Mouse (Mus musculus) cerebellum, adult 9-11 months (tissue): Measurements from ENCODE around the gene Npy4r.

Experiments
- DNase-seq: peaks from one replicate; pipeline ENCODE4 v3.0.0; 2022

Npy4r gene

DNA sequence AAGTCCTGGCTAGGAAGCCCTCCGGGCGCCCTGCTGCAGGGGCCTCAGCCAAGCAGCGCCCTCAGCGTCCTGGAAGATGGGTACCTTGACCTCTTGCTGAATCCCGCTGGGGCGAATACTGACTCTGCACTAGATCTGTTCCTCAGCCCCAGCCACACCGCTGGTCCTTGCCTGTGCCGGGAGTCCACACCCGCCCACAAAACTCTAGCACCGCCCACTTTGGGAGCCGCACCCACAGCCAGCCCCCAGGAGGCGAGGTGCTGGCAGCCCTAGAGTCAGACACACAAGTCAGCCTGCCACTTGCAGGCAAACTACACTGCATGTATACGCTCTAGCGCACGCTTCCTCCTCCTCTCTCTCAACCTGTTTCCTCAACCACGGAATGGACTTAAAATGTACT lies at the start of gene Npy4r:
TSS of gene Npy4r (minus strand) at position 148 of the 400 bp plus-strand sequence.
- DNase-seq, result no peak

DNA sequence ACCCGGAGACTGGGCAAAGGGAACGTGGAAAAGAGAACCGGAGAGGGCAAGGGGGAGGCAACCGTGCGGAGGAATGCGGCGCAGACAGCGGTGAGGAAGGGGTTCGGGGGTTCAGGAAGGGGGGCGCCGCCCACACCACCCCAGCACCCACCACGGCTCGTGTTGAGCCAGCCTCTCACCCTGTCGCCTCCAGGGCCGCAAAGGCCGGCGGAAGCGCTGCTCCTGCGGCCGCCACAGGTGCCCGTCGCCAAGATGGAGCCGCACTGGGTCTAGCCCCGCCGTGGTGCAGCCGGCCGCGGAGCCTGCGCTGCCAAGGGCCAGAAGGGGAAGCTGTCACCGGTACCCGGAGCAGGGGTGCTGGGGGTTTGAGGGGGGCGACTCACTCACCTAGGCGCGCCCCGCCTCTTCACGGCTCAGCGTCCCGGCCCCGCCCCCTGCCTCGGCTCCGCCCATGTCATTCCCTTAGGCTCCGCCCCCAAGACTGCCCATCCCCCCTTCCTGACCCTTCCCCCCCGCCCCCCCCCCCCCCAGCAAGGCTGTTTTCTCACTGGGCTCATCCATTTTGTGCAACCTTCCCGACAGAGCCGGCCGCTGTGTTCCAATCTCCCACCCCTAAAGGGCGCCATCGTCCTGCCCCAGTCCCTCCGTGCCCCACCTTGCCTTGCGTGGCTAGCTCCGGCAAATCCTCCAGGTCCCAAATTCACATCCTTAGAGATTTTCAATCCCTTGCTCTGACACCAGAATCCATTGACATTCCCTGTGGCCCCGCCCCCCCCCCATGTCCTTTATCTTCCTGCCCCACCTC lies 49.1 kb upstream of the Npy4r start, which contains the start of gene Gprin2:
TSS of gene Gprin2 (minus strand) at position 423 of the 805 bp plus-strand sequence.
- DNase-seq, result peak; percentile 77

DNA sequence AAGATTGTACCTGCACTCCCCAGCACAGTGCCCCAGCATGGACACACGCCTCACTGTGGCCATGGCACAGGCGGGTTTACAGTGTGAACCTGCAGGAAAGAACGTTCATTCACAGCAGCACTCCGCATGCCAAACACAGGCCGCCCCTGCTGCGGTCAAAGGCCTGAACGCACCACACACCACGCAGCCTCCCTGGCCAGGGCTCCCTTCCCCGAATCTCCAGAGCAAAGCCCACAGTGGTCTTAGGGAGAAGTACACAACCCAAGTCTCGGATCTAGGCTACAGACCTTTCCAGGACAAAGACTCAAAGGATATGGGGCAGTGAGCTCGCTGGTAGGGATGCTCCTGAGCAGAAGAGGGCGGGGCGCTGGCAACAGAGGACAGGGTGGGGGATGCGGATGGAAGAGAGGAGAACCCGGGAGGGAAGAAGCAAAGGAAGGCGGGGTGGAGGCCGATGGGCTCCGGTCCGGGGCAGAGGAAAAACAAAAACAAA lies 48.5 kb upstream of the Npy4r start:
- DNase-seq, result peak; percentile 75

DNA sequence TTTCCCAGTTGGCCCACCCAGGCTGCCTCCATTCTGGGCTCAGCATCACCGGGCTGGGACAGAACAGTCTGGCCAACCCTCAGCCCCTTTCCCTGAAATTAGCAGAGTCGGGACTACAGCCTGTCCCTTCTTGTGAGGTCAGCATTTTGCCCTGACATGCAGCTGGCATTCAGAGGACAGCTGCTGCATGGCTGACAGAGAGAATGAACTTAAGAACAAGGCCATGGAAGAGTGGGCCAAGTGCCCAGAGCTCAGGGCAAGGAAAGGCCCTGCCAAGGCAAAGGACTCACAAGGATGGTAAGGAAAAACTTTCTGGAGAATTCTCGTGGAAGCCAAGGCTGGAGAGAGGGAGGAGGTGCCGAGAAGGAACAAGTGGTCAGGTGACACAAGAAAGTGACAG lies 44.4 kb upstream of the Npy4r start:
- no peak for DNase-seq

DNA sequence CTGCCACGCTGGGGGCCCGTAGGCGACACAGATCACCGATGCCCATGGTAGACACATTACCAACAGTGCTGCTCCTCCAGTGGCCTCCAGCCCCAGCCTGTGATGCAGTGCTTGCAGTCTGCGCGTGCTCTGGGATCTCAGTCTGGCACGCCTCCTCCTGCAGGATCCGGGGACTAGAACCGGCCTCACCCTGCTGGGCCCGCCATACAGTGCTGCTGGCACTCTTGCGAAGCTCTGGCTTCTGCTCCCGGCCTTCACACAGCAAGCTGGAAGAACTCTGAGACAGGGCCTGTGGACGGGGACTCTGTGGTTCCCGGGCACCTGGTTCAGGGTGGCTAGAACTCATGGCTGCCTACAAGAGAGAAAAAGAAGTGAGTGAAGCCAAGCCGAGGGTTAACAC lies 43.2 kb upstream of the Npy4r start:
- DNase-seq, result peak; percentile 49

DNA sequence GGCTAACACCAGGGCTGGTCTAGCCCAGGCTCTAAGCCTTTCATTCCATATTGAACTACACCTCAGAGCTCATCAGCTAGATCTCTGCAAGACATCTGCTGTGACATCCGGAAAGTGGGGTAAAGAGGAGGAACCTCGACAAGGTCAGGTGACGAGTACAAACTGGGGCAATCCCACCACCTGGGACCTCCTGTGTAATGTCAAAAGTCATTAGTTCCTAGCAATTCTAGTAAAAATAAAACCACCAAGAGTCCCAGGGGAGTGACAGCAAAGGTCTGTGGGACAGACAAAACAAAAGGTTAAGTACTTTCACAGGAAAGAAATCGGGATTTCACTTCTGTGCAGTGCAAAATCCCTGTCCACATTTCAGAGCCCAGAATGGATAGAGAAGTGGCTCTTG lies 41.6 kb upstream of the Npy4r start:
- DNase-seq, result no peak

DNA sequence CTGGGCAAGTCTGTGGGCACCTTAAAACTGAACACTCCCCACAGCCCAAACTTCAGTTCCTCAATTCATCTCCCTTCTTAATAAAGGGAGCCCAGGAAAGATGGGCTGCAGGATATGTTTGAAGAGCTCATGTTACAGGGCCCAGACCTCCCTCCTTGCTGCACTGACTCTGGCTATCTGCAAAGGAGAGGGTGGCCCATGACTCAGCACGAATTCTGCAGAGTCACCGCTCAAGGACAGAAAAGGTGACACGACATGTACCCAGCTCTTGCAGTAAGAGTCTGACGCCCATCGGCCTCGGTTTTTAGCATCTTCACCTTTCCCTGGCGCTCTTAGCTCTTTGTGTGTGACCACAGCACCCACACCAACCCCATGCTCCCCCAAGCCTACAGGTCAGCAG lies 38.1 kb upstream of the Npy4r start:
- no peak for DNase-seq

DNA sequence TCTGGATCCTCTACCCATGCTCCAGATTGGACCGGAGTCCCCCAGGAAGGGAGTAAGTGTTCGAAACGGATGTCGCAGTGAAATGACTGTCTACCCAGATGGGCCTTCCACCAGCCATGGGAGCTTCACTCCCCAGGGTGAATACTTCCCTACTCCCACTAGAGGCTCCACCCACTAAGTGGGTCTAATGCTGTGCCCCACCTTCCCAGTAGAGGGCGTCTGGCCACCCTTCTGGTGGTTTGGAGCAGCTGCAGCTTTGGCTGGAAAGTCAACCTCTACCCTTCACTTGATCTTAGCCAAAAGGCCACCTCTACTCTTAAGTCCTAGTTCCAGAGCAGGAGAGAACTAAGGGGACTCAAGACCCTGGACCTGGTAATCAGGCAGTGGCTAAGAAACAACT lies 36.3 kb upstream of the Npy4r start:
- peak; percentile 38 for DNase-seq

DNA sequence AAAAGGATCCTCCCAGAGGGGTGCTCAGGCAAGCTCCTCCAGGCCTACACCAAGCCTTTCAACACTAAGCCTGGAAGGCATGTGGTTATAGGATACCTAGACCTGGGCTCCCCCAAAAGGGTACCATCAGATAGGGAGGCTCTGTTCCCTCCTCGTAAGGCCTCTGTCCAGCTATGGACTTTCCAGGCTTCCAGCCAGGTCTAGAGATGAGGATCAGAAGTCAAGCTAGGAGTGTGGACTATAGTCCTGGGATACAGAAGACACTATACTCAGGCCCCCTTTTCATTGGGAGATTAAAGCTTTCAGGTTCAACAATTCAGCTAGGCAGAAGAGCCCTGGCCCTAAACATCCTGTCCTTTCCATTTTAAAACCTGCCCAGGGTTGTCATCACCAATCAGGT lies 30.8 kb upstream of the Npy4r start:
- DNase-seq, result no peak

DNA sequence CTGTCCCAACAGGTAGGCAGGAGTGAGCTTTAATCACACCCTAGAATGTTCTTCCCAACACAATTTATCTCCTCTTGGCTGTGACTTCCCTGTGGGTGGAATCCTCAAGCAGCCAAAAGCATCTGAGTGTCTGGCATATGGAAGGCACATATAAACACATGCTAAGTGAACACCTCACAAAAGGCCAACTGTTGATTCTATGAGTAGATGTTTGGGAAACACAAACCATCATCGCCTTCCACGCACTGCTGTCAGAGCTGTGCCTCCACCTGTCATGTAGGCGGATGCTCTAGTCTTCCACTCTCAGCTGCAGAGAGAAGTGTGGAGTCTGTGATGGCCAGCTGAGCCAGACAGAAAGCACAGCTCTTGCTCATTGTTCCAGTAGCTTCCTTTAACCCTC lies 27.1 kb upstream of the Npy4r start:
- DNase-seq, result no peak

DNA sequence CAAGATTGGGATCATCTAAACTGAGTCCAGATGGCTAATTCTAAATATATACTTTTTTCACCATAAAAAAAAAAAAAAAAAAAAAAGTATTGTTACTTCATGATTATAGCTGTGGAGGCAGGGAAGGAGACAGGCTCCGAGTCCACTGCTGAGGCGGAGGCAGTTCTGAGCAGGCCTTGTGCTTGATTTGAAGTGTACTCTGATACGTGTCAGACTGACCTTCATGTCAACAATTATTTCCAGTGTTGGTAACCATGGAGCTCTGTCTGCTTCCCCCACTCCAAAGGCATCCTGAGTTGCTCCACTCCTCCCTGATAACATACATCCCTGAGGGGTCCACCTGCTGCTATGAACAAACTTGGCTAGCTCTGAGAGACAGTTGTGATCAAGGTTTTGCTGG lies 18.8 kb upstream of the Npy4r start:
- DNase-seq, result no peak

DNA sequence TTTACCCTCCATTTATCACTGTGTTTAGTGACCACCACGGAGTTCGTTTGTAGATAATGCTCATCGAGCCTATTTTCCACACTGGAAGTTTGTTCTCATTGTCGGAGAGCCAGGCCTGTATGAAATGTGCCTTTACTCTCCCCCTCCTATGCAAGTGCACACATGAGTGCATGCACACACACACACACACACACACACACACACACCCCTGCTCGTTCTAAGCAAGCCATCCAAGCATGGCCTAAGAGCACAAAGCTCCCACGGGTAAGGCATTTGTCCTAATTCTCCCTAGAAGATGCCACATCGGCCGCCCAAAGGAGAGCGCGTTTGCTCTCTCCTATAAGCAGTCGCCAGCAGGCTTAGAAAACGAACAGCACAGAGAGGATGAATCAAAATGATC lies 3.5 kb upstream of the Npy4r start:
- DNase-seq, result no peak

DNA sequence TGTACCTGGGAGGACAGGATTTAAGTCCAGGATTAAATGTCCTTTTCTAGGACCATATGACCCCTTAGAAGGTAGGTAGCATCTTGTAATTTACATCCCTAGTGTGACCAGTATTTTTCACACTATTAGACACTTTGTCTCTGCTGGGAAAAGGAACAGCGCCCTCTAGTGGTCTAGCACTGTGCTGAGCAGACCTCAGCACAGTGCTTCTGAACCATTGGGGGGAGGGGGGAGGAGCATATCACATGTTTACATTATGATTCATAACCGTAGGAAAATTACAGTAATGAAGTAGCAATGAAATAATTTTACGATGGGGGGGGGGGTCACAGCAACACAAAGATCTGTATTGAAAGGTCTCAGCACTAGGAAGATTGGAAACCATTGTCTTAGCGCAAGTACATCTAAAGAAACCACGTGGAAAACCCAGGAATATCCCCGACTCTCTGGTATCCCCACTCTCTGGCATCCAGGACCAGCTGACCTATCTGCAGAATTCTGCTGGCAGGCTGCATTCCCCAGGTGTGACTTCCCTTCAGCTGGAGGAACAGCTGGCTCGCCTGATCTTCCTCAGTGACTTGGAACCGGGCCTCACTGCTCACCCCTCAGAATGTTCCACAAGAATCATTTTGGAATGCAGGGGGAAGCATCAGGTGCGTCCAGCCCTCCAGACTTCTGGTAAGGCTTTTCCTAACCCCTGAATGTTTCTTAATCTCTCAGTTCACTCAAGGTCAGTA lies 2.5 kb upstream of the Npy4r start:
- peak; percentile 45 for DNase-seq

DNA sequence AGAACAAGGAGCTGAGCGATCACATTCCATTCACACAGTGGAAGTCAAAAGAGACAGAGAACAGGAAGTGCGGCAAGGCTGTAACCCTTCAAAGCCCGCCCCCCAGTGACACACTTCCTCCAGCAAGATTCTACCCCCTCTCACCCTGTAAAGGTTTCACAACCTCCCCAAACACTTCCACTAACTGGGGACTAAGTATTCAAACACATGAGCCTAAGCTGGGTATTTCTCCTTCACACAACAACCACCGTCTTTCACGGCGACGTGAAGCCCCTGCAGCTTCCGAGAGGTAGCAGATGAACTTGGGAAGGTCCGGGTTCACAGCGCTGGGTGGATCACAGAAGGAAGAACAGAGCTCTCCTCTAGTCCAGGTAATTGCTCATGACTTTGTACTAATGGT lies 9.4 kb downstream of the Npy4r start:
- no peak for DNase-seq

DNA sequence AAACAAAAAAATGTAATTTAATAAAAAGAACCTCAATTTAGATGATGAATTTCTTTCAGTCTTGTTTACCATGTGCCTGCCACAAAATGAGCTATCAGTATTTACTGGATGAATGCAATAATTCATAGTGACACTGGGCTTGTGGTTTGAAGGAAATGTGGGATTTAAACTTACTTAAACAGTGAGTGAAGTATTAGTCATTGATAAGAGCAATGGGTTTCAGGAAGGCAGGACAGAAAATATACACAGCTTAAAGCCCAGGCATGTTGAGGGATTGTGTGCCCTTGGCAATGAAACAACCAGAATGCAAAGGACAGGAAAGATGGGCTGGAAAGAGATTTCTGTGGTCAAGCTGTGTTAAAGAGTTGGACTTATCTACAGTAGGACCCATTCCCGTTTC lies 10.0 kb downstream of the Npy4r start:
- no peak for DNase-seq

DNA sequence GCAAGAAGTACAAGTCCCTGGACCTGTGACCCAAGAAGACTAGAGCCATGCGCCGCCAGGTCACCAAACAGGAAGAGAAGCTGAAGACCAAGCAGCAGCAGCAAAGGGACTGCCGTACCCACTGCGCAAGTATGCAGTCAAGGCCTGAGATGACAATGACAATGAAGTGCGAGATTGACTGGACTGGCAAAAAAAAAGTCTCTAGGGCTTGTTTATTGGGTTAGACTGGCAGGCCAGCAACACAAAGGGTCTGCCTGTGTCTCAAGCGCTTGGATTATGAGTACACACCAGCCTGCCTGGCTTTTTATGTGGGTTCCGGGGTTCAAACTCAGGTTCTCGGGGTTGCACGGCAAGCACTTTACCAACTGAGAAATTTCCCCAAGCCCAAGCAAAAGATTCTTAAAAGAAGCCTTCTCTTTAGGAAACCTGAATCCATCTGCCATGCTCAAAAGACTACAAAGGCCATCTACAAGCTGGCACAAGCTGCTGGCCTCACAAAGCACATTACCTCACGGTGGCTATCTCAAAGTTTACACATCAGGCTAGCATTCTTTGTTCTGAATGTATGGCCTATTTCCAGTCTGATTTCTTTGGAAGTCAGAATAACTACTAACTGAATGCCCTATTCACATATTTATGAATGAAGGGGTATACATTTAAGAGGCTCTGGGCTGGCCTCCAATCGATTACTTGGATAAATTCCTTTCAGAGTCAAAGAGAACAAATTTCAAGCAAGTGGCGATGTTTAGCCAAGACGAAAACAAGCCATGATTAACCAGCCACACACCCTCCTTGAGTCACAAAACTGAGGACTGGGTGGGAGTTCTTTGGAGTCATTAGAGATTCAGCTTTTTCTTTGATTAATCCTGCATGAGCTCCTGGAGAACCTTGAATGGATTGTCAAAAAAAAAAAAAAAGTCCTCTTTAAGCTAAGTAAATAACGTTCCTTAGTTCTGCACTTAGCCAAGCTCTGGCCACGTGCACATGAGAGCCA lies 12.3 kb downstream of the Npy4r start:
- DNase-seq, result no peak

DNA sequence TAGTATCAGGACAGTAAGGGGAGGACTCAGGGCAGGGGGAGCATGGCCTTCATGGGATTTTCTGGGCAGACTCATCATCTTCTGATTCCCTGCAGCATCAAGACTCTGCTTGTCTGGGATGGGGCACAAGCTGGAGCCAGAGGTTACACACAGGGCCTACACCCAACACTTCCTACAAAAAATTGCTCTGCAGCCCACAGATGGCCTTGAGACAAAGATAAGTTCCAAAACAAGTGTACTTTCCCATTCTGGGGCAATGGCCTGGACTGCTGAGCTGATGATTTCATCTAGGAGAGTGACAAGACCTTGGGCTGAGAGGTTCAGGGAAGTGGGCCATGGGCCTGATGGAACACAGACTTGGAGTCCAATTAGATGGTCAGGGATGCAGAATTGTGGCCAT lies 16.9 kb downstream of the Npy4r start:
- DNase-seq, result no peak

DNA sequence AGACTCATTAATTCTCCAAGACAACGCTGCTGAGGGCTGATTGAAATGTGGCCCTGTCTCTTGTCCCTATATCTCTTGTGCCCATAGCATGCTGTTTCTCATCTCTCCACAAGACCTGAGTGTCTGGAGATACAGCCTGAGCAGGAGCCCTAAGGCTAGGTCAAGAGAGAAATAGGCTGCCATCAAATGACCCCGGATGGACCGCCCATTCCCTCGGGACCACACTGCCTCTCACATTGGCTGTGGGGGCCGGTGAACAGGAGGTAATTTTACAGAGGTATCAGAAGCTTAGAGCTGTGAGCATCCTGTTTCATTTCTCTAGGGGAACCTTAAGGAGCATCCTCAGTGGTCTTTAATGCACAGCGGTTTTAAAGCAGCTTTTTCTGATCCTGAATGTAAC lies 21.1 kb downstream of the Npy4r start:
- no peak for DNase-seq

DNA sequence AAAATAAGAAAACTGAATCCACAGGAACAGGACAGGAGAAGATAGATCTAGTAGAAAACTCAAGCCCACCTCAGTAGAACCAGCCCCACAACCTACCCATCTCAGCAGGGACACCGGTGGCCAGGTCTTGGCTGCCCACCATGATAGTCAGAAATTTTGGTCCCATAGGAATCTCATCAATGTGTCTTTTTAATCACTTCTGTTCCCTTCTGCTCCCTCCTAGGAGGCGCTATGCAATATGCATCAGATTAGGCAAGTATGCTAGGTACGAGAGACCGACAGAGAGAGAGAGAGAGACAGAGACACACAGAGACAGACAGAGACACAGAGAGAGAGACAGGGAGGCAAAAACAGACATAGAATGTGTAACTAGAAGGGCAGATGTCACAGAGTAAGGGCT lies 30.6 kb downstream of the Npy4r start:
- DNase-seq, result no peak

DNA sequence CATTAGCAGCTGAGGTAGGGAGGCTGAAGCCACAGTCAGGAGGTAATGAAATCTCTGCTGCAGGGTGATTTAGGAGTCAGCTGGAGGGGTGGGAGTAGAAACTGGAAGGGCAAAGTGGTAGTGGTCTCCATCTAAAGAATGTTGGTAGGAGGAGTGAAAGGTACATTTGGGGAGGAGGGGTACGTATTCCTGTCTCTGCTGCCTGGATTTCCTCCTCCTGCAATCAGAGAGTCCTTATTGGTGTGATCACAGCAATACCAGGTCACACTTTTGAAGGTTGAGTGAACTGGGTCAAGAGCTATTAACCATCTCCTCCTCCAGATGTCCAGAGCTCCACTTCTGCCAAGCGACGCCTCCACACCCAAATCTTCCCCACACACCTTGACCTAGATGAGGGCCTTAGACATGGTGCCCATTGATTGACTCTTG lies 31.4 kb downstream of the Npy4r start:
- DNase-seq, result no peak

DNA sequence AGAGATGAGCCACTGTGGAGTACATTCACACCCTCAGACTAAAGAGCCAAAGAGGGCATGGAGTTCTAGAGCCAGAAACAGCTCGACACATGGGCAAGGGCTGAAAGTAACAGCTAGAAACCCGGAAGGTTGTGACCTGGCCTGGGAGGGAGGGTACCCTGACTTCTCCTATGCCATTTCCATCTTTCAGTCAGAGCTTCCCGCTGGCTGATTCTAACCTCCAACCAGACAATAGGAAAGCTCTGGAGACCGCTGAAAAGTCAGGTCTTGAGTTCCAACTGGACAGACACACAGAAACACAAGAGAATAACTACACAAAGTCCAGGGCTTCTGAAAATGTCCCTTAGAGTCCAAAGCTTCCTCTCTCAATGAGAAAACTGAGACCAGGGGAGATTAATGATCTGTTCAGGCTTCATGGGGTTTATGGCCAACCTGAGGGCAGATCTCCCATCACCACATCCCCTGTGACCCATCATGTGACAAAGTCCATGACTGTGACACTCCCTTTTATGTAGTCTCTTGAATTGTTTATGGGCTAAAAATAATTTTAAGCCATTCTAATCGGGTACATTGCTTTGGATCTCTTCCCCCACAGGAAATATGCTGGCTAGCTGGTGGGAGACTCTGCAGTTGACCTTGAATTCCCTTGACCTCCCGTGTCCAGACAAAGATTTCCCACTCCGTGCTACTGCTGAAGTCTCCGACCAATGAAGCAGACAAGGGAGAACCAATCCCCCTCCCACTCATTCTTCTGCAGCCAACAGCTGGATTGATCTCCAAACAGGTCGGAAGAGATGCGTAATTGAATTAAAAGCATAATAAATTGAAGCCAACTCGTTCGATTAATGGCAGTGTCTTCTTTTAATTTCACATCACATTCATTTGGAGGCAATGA lies 32.0 kb downstream of the Npy4r start:
- no peak for DNase-seq
